Mouse (Mus musculus) gonadal fat pad, adult 2 months (tissue): ENCODE results near the gene Cfap20. TPM values are rescaled to one million over a fixed set of nuclear protein-coding genes. Genes with fewer than 3 reads are reported as not detected.

ENCODE experiments used
- DNase-seq: peaks from one replicate; pipeline ENCODE4 v3.0.0-alpha.2; 2012; ENCODE audit warnings: low read depth
- polyA plus RNA-seq: library from polyadenylated mRNA; depleted of rRNA; stranded (reverse); fragments of >200 nt; gene quantifications from 2 replicates; pipeline ENCODE4 v1.2.3, GENCODE M21; 2012; rRNA removed

The Cfap20 gene
- 51.7 and 52.4 TPM in 2 replicates for polyA plus RNA-seq

- peak; percentile 71 for DNase-seq
Observed at GRCm38 (mm10) chr8:95434686-95435439, at the start of gene Cfap20. TSS of gene Cfap20 (minus strand) at chr8:95434869.

GRCm38 (mm10) chr8:95470008-95470407, 35.3 kb upstream of the Cfap20 start:
- DNase-seq = no peak

- no peak for DNase-seq
Observed at GRCm38 (mm10) chr8:95468995-95469394, 34.3 kb upstream of the Cfap20 start.

GRCm38 (mm10) chr8:95466543-95466942, 31.9 kb upstream of the Cfap20 start:
- no peak for DNase-seq

GRCm38 (mm10) chr8:95452518-95452917, 17.8 kb upstream of the Cfap20 start:
- no peak for DNase-seq

- no peak for DNase-seq
Observed at GRCm38 (mm10) chr8:95450271-95450670, 15.6 kb upstream of the Cfap20 start.

GRCm38 (mm10) chr8:95447661-95448060, 13.0 kb upstream of the Cfap20 start:
- no peak for DNase-seq

GRCm38 (mm10) chr8:95445042-95445441, 10.4 kb upstream of the Cfap20 start:
- DNase-seq = no peak

GRCm38 (mm10) chr8:95441491-95442039, 6.9 kb upstream of the Cfap20 start:
- DNase-seq = no peak

- DNase-seq = no peak
Observed at GRCm38 (mm10) chr8:95440168-95440709, 5.6 kb upstream of the Cfap20 start.

GRCm38 (mm10) chr8:95439421-95439820, 4.8 kb upstream of the Cfap20 start:
- DNase-seq = no peak

- DNase-seq = no peak
Observed at GRCm38 (mm10) chr8:95437341-95437992, 2.8 kb upstream of the Cfap20 start.

- DNase-seq = no peak
Observed at GRCm38 (mm10) chr8:95435930-95436329, 1.3 kb upstream of the Cfap20 start.

GRCm38 (mm10) chr8:95435471-95435870, 802 bp upstream of the Cfap20 start:
- no peak for DNase-seq

- no peak for DNase-seq
Observed at GRCm38 (mm10) chr8:95434233-95434632, 436 bp downstream of the Cfap20 start.

- DNase-seq = no peak
Observed at GRCm38 (mm10) chr8:95433124-95433523, 1.5 kb downstream of the Cfap20 start.

GRCm38 (mm10) chr8:95432471-95432870, 2.2 kb downstream of the Cfap20 start:
- no peak for DNase-seq

- no peak for DNase-seq
Observed at GRCm38 (mm10) chr8:95429945-95430344, 4.7 kb downstream of the Cfap20 start.

- DNase-seq = no peak
Observed at GRCm38 (mm10) chr8:95427594-95428535, 6.8 kb downstream of the Cfap20 start.

GRCm38 (mm10) chr8:95426781-95427281, 7.8 kb downstream of the Cfap20 start:
- DNase-seq = no peak

GRCm38 (mm10) chr8:95424682-95425081, 10.0 kb downstream of the Cfap20 start:
- no peak for DNase-seq
